Mouse (Mus musculus) cerebellum, adult (tissue): ENCODE results near the gene Pgp.

Experiments
- ATAC-seq: cut with Nextera tagmentation; 2 replicates; pipeline ENCODE4 v1.9.2; 2017; ENCODE audit warnings: mild to moderate bottlenecking, moderate library complexity, mixed read lengths; ENCODE audit not compliant: insufficient number of reproducible peaks, low FRiP score, low TSS enrichment

Pgp gene

GRCm38 (mm10) chr17:24480201-24480826, 10.1 kb downstream of the Pgp start:
- no peak for ATAC-seq

- ATAC-seq, result no peak
Measured at GRCm38 (mm10) chr17:24481027-24481815, 11.0 kb downstream of the Pgp start.

GRCm38 (mm10) chr17:24483495-24483894, 13.3 kb downstream of the Pgp start:
- ATAC-seq, result no peak

DNA sequence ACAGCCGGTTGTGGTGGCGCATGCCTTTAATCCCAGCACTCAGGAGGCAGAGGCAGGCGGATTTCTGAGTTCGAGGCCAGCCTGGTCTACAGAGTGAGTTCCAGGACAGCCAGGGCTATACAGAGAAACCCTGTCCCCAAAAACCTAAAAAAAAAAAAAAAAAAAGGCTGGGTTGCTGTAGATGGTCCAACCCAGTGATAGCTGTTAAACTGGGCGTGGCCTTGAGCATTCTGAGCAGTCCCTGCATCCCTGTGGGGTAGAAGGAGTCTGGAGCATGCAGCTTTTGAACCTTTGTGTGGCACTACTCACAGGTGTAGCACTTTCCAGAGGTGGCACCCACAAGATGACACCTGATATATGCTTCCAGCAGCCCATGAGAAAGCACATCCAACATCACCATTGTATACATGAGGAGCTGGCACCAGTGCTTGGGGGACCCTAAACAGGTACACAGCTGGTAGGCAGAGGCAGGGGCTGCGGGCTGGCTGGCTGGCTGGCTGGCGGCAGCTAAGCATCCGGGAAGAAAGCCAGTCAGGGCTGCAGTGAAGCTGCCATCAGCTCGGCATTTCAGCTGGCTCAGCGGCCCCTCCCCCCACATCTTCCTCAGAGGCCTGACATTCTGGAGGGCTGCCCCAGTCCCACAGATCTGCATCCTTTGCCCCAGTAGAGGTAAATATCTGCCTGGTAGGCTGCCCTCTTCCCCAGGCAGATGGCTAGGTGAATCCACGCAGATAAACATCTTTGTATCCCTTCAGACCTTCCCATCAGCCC, 15.1 kb downstream of the Pgp start:
- no peak for ATAC-seq

- ATAC-seq, result peak; percentile 66
Measured at GRCm38 (mm10) chr17:24488186-24488661, 18.0 kb downstream of the Pgp start, which contains the start of gene Caskin1. Caskin1 (plus strand) TSS chr17:24488601.

DNA sequence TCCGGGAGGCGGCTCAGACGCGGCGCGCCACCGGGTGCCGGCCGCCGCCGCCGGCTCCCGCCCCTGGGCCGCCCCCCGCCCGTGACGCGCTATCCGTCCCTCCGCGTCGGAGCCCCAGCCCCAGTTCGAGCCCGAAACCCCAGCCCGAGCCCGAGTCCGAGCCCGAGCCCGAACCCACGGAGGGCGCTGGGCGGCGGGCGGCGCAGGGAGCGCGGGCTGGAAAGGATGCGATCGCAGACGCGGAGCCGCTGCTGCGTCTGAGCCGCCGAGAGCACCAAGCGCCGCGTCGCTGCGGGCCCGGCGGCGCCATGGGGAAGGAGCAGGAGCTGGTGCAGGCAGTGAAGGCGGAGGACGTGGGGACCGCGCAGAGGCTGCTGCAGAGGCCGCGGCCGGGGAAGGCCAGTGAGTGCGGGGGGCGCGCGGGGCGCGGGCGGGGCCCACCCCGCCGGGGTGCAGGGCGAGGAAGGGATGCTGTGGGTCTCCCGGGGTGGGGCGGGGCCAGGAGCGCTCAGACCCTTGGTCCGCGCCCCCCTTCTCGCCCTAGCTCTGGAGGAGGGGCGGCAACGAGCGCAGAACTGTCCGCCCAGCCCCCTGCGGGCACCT, 18.6 kb downstream of the Pgp start:
- peak; percentile 32; the same call in 1 of the 2 replicates for ATAC-seq

DNA sequence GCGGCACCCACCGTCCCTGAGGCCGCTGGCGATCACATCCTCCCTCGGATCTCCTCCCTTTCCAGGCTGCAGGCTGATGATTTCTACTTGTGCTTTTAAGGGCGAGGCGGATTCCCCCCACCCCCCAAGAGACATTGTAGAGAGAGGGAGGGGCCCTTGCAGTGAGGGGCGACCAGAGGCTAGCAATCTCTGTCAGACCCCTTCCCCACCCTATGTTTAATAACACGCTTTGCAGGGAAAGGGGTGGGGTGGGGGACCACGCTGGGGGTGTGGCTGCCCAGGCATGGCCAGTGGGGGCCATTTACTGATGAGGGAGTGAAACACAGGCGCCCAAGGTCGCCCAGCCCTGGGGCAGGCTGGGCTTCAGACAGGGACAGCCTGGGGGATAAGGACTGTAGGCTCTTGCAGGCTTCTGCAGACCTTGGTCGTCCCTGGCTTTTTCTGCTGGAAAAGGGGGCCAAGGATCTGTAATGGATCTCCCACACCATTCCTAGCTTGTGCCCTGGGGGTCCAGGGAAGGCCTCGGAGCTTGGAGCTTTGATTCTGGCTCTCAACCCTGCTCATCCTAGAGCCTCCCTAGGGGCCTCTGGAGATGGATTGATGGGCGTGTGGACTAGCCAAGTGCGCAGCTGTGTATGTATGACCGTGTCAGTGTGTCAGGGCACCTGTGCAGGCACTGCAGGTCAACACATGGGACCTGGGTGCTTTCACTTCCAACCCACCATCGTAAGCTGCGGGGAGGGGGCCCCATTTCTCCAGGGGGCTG, 19.3 kb downstream of the Pgp start:
- ATAC-seq, result no peak

GRCm38 (mm10) chr17:24490399-24490798, 20.2 kb downstream of the Pgp start:
- ATAC-seq, result no peak

DNA sequence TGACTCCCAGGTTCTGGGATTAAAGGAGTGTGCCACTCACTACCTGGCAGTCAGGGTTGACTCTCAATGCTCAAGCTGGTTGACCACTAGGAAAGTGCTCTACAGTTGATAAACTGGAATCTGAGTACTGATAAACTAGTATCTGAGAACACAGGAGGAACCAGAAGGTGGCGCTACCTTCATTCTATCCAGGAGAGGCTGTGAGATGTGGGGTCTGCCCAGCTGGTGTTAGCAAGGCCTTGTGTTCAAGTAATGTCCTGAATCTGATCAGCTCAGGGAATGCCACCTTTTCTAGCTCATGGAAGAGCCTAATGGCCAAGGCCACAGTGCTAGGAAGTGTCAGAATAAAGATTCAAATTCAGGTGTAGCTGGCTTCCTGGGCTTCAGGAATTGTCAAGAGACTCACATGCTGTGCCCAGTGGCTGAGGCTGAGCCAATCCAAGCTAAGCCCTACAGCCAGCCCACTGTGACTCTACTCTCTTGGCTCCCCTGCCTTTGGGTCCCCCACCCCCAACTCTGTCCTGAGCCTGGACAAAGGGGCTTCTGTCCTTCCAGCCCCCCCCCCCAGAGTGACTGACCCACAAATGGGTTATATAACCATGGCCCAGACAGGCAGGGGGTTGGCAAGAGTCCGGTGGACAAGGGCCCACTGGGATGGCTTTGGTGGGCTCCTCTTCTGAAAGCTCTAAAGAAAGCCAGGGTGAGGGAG, 24.6 kb downstream of the Pgp start:
- no peak; the same call in 1 of the 2 replicates for ATAC-seq

DNA sequence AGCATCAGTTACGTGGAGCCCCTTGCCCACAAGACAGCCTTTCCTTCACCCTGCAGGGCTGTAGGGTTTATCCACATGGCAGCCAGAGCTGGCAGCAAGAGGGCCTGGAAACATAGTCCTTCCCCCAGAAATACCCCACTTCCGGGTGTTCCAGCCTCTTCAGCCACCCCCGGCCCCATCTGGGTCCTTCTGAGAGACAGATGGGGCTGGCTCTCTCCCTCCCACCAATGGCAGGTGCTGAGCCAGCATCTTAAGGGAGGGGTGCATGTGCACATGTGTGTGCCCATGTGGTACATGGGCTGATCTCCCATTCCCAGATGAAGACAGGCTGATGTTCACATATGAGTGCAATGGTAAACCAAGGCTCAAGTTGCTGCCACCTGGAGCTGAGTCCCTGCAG, 25.3 kb downstream of the Pgp start:
- no peak for ATAC-seq

- no peak for ATAC-seq
Measured at GRCm38 (mm10) chr17:24496026-24496425, 25.8 kb downstream of the Pgp start.

DNA sequence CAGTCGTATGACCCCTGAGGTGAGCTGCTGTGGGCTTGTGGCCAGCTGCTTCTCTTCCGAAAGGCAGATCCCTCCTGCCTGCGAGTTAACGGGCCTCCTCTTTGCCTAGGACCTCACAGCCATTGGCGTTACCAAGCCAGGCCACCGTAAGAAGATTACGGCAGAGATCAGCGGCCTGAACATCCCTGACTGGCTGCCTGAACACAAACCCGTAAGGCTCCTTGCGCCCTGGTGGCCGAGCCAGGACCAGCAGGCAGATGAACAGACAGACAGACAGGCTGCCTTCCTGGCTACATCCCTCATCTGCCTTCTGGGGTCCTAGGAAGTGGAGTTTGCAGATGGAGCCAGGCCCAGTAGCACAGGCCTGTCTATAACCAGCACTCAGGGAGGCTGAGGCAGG, 32.0 kb downstream of the Pgp start:
- no peak for ATAC-seq

DNA sequence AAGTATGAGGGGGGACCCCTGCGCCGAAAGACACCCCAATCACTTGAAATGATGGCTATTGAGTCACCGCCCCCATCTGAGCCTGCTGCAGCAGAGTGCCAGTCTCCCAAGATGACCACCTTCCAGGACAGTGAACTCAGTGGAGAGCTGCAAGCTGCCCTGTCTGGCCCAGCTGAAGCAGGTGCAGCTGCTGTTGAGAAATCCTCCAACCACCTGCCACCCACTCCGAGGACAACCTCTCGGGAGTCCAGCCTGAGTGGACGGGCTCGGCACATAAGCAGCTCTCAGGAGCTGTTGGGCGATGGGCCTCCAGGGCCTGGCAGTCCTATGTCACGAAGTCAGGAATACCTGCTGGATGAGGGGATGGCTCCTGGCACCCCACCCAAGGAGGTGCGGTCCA, 33.9 kb downstream of the Pgp start:
- ATAC-seq, result no peak

DNA sequence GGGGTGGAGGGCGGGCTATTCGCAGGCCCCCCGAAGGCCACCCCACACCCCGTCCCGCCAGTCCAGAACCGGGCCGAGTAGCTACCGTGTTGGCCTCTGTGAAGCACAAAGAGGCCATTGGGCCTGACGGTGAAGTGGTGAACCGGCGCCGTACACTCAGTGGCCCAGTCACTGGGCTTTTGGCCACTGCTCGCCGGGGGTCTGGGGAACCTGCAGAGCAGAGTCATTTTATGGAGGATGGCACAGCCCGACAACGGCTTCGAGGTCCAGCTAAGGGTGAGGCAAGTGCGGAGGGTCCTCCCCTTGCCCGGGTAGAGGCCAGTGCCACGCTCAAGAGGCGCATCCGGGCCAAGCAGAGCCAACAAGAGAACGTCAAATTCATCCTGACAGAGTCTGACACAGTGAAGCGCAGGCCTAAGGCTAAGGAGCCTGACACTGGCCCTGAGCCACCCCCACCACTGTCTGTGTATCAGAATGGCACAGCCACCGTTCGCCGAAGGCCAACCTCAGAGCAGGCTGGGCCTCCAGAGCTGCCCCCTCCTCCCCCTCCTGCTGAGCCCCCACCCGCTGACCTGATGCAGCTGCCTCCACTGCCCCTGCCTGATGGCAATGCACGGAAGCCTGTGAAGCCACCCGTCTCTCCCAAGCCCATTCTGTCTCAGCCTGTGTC, 35.2 kb downstream of the Pgp start:
- ATAC-seq, result no peak

DNA sequence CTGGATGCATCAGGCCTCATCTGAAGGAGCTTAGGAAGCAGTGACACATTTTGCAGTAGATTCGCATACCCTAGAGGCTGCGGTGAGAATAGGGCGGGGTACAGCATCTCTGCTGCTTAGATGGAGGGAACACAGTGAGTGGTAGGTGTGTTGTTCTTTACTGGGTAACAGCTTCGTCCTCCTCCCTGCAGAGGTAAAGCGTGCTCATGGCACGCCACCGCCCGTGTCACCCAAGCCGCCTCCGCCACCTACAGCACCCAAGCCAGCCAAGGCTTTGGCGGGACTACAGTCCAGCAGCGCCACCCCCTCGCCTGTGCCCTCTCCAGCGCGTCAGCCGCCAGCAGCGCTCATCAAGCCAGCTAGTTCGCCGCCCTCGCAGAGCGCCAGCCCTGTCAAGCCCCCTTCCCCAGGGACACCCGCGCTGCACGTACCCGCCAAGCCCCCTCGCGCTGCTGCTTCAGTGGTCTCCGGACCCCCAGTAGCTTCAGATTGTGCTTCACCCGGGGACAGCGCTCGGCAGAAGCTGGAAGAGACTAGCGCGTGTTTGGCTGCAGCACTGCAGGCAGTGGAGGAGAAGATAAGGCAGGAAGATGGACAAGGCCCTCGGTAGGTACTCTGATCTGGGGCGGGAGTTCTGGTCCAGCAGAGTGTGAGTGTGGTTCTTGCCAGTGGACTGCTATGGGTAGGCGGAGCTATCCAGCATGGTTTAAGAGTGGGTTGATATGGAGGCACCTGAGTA, 36.3 kb downstream of the Pgp start:
- ATAC-seq, result no peak

DNA sequence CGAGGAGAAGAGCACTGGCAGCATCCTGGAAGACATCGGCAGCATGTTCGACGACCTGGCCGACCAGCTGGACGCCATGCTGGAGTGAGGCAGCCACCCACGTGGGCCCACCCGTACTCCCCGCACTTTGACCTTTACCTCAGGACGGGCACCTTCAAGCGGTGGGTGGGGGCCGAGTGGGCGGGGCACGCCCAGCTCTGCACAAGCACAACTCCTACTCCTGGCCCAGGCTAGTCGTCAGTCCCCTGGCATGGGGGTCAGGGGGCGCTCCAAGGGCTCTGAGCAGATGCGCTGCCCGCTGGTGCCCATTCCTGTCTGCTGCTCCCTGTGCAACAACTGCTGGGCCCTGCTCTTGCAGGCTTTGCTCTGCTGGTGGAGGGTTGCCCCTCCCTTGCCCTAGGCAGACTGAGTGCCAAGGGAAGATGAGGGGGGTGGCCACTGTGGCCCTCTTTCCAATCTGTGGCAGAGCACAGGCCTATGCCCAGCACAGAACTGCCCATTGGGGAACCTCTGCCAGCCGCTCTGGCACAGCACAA, 37.0 kb downstream of the Pgp start:
- ATAC-seq, result no peak

GRCm38 (mm10) chr17:24507806-24508460, 37.7 kb downstream of the Pgp start:
- ATAC-seq, result no peak
